Mouse (Mus musculus): ENCODE data around the gene Erbb2.

DNA sequence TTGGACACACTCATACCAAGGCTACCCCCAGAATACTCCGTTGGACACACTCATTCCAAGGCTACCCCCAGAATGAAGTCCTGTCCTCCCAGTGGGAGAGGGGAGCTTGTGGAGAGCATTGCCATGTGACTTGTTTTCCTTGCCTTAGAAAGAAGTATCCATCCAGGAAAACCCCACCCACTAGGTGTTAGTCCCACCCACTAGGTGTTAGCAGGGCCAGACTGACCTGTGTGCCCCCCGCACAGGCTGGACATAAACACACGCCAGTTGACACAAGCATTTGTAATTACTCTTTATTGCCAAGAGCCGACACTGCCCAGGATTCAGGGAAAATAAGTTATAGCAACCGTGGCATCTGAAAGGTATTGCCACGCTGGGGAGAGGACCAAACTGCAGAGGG, 25.2 kb downstream of the Erbb2 start:
- TF ChIP-seq CTCF (IDR thresholded peaks at IDR 0.05; ENCODE audit: low read depth, low read length) (no peak), POLR2A (IDR thresholded peaks at IDR 0.05; ENCODE audit: borderline replicate concordance, low read depth, low read length) (no peak)

All from bone marrow macrophage, adult 2 months (primary cell).